In genomic region chr4:138463832-138464487, GRCm38 (mm10) we compare ENCODE assay signal across 8 mouse cellular contexts. TPM values are rescaled to one million over a fixed set of nuclear protein-coding genes. Genes with fewer than 3 reads are reported as not detected.
DNase-seq lines count a peak whose midpoint lies in the region; ATAC-seq lines count a peak whose summit lies in the region.

No protein-coding gene starts in this region.

- peaks cover 48% of the 10 kb centered on the region for H3K4me1 ChIP-seq in hindbrain, embryonic 16.5 days (ENCODE audit: control insufficient read depth, insufficient read depth, low read depth, low read length)

- 5% methylated on average over 11 of the region's 11 CpGs for WGBS in hindbrain, embryonic 16.5 days

- no peaks in the 10 kb centered on the region for H3K9me3 ChIP-seq in hindbrain, embryonic 16.5 days (ENCODE audit: control insufficient read depth, low read length)

- H3K27me3 ChIP-seq in hindbrain, embryonic 16.5 days (replicated peaks; ENCODE audit: control insufficient read depth, insufficient read depth, low read length) = no peaks in the 10 kb centered on the region

- no peak overlapping the region for H3K9ac ChIP-seq in hindbrain, embryonic 16.5 days (ENCODE audit: low read depth, low read length)

- H3K27ac ChIP-seq in hindbrain, embryonic 16.5 days (ENCODE audit: low read depth, low read length) = peak overlapping the region; percentile 85

- H3K4me3 ChIP-seq in hindbrain, embryonic 16.5 days (ENCODE audit: low read length) = no peak overlapping the region

- H3K36me3 ChIP-seq in hindbrain, embryonic 16.5 days (ENCODE audit: control insufficient read depth, insufficient read depth, low read length) = no peaks in the 10 kb centered on the region

- peak overlapping the region; percentile 39 for H3K4me2 ChIP-seq in hindbrain, embryonic 16.5 days (ENCODE audit: low read length)

- DNase-seq in spleen, adult 18-20 months = peak; percentile 52 to 64
- no peak for DNase-seq in spleen, adult 12 weeks (ENCODE audit: low spot score)
- DNase-seq in cerebellum, adult 9-11 months = peak; percentile 73
- peak; percentile 71 for DNase-seq in gastrocnemius, postnatal 10 days
- DNase-seq in left cerebral cortex, postnatal 4 days = peak; percentile 86
- peak; percentile 60 to 72 for DNase-seq in spleen, postnatal 36 days (ENCODE audit: low spot score in 2 of 2)

- ATAC-seq in hindbrain, embryonic 16.5 days = peak; percentile 67
- 0 out of 2 replicates have a peak, but pooled peaks have one; percentile 25 for ATAC-seq in megakaryocyte-erythroid progenitor cell, adult 5-6 weeks (replicated peaks; ENCODE audit: low FRiP score, low TSS enrichment, poor library complexity, severe bottlenecking)

- intact Hi-C loops in left cerebral cortex, postnatal 4 days (cut with DNase I) = loop anchor here (5.0 kb wide), 1 partner anchor 38 kb away; no protein-coding TSS in a partner anchor

RNA-seq across cellular contexts. Expression of gene Camk2n1, which starts 9.8 kb away (rescaled TPM):
- total RNA-seq in gastrocnemius, postnatal 10 days (2021) = 1 to 10 TPM; 5.9 to 7.2 TPM
- 15.5 and 16.7 TPM in 2 replicates for polyA plus RNA-seq in hindbrain, embryonic 16.5 days (2015; fragmentation: Nextera tagmentation; extraction: Ambion mirVana)
- 100 to 1,000 TPM; 106 to 110 TPM for total RNA-seq in left cerebral cortex, postnatal 4 days (2021)
- total RNA-seq in megakaryocyte-erythroid progenitor cell, adult 5-6 weeks (2014; fragmentation: Nextera tagmentation) = not detected in 2 replicates
- total RNA-seq in megakaryocyte-erythroid progenitor cell, adult 5-6 weeks (2017) = 0.05 TPM in 1 of 2 replicates, not detected in the other

RNA-seq across cellular contexts. Expression of gene Mul1, which starts 29.5 kb away (rescaled TPM):
- total RNA-seq in gastrocnemius, postnatal 10 days (2021) = 10 to 100 TPM; 32.3 to 35.7 TPM
- polyA plus RNA-seq in hindbrain, embryonic 16.5 days (2015; fragmentation: Nextera tagmentation; extraction: Ambion mirVana) = 21.6 and 23.7 TPM in 2 replicates
- total RNA-seq in left cerebral cortex, postnatal 4 days (2021) = 10 to 100 TPM; 35.4 to 35.8 TPM
- 13.2 and 18.1 TPM in 2 replicates for total RNA-seq in megakaryocyte-erythroid progenitor cell, adult 5-6 weeks (2014; fragmentation: Nextera tagmentation)
- 3.2 and 10.2 TPM in 2 replicates for total RNA-seq in megakaryocyte-erythroid progenitor cell, adult 5-6 weeks (2017)

Comparison
In these comparisons a context has a peak if more than half of its experiments do, and no peak if none do; other contexts are left out.
1. RNA of gene Camk2n1, which starts 9.8 kb away (total RNA-seq): 106 to 110 TPM in left cerebral cortex, postnatal 4 days; 5.9 to 7.2 TPM in gastrocnemius, postnatal 10 days and 0.05 TPM in megakaryocyte-erythroid progenitor cell, adult 5-6 weeks; every median in the first group is over 10 times any median in the second.